Comparison of ENCODE assay signal across 8 mouse cellular contexts in genomic region chr2:33876529-33877290, GRCm38 (mm10). TPM values are rescaled to one million over a fixed set of nuclear protein-coding genes. Genes with fewer than 3 reads are reported as not detected.
DNase-seq lines count a peak whose midpoint lies in the region; ATAC-seq lines count a peak whose summit lies in the region.

No protein-coding gene starts in this region.

- peaks cover 83% of the 10 kb centered on the region for H3K4me1 ChIP-seq in hindbrain, embryonic 13.5 days (replicated peaks)

- ATAC-seq in hindbrain, embryonic 13.5 days (ENCODE audit: low FRiP score), result peak; percentile 91

- H3K9ac ChIP-seq in hindbrain, embryonic 13.5 days, result peak overlapping the region; percentile 65

- H3K4me2 ChIP-seq in hindbrain, embryonic 13.5 days, result peak overlapping the region; percentile 41

- DNase-seq in WW6 (ENCODE audit: low read depth, low spot score), result peak; percentile 52
- peak; percentile 73 to 82 for DNase-seq in cerebellum, postnatal 14 days
- peak; percentile 68 to 78 for DNase-seq in frontal cortex, postnatal 14 days (ENCODE audit: low spot score in 2 of 2)
- peak; percentile 52 to 53 for DNase-seq in layer of hippocampus, postnatal 25 days (ENCODE audit: extremely low spot score in 1 of 2, low spot score in 1 of 2)
- peak; percentile 46 to 69 for DNase-seq in lung, postnatal 4 days
- DNase-seq in right cerebral cortex, postnatal 36 days (ENCODE audit: low spot score in 2 of 2), result peak; percentile 75 to 80
- DNase-seq in B cell, adult 2 months, result no peak

- H3K27ac ChIP-seq in hindbrain, embryonic 13.5 days, result peak overlapping the region; percentile 99

- H3K36me3 ChIP-seq in hindbrain, embryonic 13.5 days, result peaks cover 26% of the 10 kb centered on the region

- 0 out of 2 replicates have a peak, but pooled peaks cover 5% of the 10 kb centered on the region for H3K9me3 ChIP-seq in hindbrain, embryonic 13.5 days

- 2% methylated on average over 25 of the region's 25 CpGs for WGBS in hindbrain, embryonic 13.5 days

- no peak overlapping the region for H3K4me3 ChIP-seq in hindbrain, embryonic 13.5 days

- no peaks in the 10 kb centered on the region for H3K27me3 ChIP-seq in hindbrain, embryonic 13.5 days

RNA-seq across cellular contexts. Expression of gene Mvb12b, which starts 11.0 kb away (rescaled TPM):
- 60.9 and 65.0 TPM in 2 replicates for polyA plus RNA-seq in hindbrain, embryonic 13.5 days (2015; fragmentation: Nextera tagmentation; extraction: Ambion mirVana)
- total RNA-seq in layer of hippocampus, postnatal 25 days (2021), result 10 to 100 TPM; 90.6 to 99.8 TPM

Comparison
In these comparisons a context has a peak if more than half of its experiments do, and no peak if none do; other contexts are left out.
1. DNase-seq: peak in WW6 (single experiment), cerebellum, postnatal 14 days (2 of 2), frontal cortex, postnatal 14 days (2 of 2), layer of hippocampus, postnatal 25 days (2 of 2), lung, postnatal 4 days (2 of 2) and right cerebral cortex, postnatal 36 days (2 of 2); none in B cell, adult 2 months (0 of 2).